Mouse (Mus musculus) C2C12 (cell line): ENCODE measurements around the gene Sncg.
"Not testable (repeated sequence)": the region's sequence is repeated elsewhere in the genome, so short reads cannot be mapped to it uniquely, and the experiment has no call there.

ENCODE experiments used
- CTCF ChIP-seq: IDR thresholded peaks from one replicate; pipeline ENCODE4 v1.5.1; 2011; ENCODE audit not compliant: control insufficient read depth, insufficient read depth, insufficient read length
- MYOD1 ChIP-seq: IDR thresholded peaks from one replicate; pipeline ENCODE4 v1.6.1; 2011; ENCODE audit warnings: low read depth; ENCODE audit not compliant: control insufficient read depth, insufficient read length

- TF ChIP-seq MYOD1, CTCF: not testable (repeated sequence)
Observed at GRCm38 (mm10) chr14:34364254-34365146, 10.1 kb downstream of the Sncg start.
